Mouse (Mus musculus): ENCODE measurements around the gene Psd4. TPM values are rescaled to one million over a fixed set of nuclear protein-coding genes. Genes with fewer than 3 reads are reported as not detected.

The Psd4 gene
- total RNA-seq, 2 experiments from 2014 or later = 1.1 to 1.6 TPM

- DNase-seq (ENCODE audit: low spot score in 2 of 2) = no peak
- intact Hi-C loops (cut with DNase I) = no loop called here
These were observed 60.7 kb downstream of the Psd4 start for GRCm38 (mm10) chr2:24427866-24428675.

- no peak for DNase-seq (ENCODE audit: low spot score in 2 of 2)
- intact Hi-C loops (cut with DNase I) = no loop called here
These were observed 62.4 kb downstream of the Psd4 start for GRCm38 (mm10) chr2:24429806-24430205.

DNA sequence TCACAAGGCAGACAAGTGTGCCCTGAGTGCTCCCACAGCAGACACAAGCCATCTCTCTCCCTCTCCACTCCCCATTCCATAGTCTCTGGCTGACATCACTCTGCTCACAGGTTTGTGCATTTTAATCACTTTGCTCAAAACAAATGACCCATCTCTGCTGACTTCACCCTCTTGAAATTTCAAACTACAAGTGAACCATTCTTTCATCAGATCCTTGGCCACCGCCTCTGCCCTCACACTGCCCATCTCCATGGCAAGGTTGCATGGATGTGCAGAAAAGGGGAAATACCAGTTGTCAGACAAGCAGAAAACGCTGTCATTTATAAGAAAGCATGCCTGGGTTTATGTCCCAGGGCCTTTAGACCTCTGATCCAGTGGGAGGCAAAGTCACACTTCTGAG lies 67.3 kb downstream of the Psd4 start:
- intact Hi-C loops (cut with DNase I) = no loop called here
- DNase-seq (ENCODE audit: low spot score in 2 of 2) = no peak

DNA sequence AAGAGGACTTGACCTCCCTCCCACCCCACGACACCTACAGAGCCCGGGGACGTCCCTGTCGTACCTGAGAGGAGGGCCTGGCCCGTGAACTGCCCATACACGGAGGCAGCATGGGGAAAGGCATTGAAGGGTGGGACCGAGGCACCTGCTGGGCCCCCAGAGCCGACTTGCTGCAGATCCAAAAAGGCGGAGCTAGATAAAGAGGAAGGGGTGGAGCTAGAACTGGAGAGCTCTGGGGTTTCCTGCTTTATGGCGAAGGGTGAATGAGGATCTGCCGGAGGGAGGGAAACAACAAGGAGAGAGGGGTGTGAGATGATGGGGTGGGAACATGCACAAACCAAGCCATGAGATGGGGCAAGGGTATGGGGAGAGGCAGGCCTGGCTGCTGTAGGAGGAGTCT lies 68.3 kb downstream of the Psd4 start:
- intact Hi-C loops (cut with DNase I) = no loop called here
- no peak for DNase-seq (ENCODE audit: low spot score in 2 of 2)

GRCm38 (mm10) chr2:24440056-24440455 lies 72.7 kb downstream of the Psd4 start:
- DNase-seq (ENCODE audit: low spot score in 2 of 2) = no peak

DNA sequence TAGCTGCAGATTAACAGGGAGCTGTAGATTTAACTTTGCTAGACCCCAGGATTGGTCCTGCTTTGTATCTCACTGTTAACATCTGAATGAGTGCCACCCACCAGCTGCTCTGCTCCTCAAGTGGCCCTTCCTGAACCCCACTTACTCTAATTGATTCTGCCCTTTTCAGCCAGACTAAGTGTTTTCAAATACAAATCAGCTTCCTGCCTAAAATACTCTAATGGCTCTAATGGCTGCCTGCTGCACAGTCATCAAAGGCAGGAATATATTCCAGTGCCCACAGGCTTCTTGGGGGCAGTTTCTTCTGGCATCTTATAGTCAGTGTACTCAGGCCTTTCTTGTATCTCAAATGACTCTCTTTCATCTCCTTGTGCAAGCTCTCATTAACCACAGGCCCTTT lies 74.5 kb downstream of the Psd4 start:
- DNase-seq (ENCODE audit: low spot score in 2 of 2) = peak in 1 of 2 experiments; percentile 4
- intact Hi-C loops (cut with DNase I) = no loop called here

More at GRCm38 (mm10) chr2:24440056-24440455, 72.7 kb downstream of the Psd4 start:
- intact Hi-C loops (cut with DNase I) = no loop called here

- intact Hi-C loops (cut with DNase I) = no loop called here
- DNase-seq (ENCODE audit: low spot score in 2 of 2) = no peak
These were observed 75.0 kb downstream of the Psd4 start for GRCm38 (mm10) chr2:24442303-24442925.

DNA sequence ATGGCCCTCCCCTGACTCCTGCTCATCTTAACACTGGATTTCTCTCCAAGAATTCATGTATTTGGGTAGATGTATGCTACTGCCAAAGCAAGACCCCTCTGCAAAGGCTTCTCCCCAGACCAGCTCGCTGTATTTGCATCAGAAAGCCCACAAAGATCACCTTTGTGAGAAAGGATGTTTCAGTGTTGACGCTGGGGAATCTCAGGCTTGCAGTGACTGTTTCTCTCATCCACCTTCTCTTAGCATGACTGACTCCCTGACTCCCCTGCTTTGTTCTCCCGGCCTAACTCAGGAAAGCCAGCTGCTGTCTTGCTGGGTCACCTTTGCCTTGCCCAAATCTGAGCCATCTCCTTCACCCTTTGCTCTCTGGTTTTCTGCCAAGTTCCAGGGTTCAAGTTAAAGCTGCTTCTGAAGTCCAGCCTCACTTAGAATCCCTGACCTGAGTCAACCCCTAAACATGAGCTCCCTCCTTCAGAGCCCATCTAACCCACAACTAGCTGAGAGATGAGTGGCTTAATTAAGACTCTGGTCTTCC lies 75.9 kb downstream of the Psd4 start:
- no peak for DNase-seq (ENCODE audit: low spot score in 2 of 2)

GRCm38 (mm10) chr2:24449111-24449510 lies 81.7 kb downstream of the Psd4 start:
- no peak for DNase-seq (ENCODE audit: low spot score in 2 of 2)
- intact Hi-C loops (cut with DNase I) = no loop called here

More for the DNA sequence above, 75.9 kb downstream of the Psd4 start:
- intact Hi-C loops (cut with DNase I) = no loop called here

- intact Hi-C loops (cut with DNase I) = no loop called here
- DNase-seq (ENCODE audit: low spot score in 2 of 2) = no peak
These were observed 85.8 kb downstream of the Psd4 start for GRCm38 (mm10) chr2:24453206-24453605.

DNA sequence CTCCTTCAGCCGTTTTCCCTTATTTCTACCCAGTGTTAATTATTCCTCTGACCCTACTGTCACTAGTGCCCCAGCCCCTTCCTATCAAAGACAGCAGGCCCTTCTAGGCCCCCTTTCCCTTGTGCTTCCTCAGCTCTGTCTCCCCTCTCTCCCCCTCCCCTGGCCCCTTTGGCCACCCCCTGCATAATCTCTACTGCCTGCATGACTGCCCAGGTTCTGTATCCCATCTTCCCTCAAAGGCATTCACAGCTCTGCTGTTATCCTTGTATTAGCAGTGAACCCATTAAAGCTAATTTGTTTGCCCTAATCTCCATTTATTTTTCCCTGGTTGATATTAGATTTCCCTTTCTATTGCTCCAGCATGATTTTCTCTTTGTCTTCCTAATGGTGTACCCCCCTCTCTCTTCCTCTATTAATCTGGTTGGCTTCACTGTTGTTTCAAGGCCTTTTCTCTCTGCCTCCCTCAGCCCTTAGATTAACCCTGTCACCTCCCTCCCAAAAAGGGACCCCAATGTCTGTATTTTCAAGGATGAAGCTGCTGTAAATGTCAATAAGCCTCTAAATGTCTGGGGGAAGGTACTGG lies 87.1 kb downstream of the Psd4 start:
- intact Hi-C loops (cut with DNase I) = no loop called here
- no peak for DNase-seq (ENCODE audit: low spot score in 2 of 2)

DNA sequence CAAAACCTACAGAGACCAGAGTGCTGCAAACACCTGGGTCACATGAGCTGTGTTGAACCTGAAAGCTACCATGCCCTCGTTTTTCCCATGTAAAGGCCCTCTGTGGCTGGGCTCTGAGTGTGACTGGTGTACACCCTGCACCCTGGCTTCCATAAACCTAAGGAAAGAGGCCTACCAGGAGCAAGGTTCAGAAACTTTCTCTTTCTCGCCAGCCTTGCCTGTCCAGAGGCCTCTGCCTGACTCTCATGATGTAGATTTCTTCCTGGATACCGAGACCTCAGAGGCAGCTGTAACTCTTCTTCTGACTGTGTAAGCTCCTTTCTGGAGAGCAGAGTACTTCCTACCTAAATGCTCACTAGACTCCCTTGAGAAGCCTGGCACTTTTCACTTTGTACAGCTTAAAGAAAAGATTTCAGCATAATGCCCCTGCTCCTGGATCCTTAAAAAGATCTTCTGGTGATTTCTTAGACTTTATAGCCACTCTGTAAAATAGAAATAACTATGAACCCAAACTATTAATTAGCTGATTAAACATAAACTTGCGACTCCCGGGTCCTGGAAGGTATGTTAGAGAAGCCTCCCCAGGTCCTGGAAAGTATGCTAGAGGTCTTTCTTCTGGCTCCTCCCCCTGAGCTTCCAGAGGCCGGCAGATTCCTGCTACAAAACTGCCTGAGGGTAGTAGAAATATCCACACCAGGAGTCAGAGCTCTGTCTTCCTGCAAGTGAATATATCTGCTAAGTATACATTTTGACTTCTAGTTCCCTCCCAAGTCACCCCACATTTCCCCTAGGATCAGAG lies 87.9 kb downstream of the Psd4 start:
- no peak for DNase-seq (ENCODE audit: low spot score in 2 of 2)

DNA sequence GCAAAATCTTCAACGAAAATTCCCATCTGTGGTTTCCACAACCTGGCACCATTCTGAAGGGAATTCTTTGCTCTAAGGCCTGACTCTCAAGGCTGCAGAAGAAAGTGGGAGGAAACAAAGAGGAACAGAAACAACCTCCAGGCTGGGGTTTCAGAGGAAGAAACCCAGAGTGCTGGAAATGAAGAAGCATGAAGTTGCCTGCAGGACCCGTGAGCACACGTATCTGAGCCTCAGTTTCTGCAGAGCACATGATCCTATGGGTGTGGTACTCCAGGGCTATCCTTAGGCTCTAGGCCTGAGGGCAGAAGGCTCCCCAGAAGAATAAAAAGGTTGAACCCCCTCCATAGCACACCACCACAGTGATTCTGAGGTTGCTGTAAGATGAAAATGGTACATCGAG lies 89.5 kb downstream of the Psd4 start:
- intact Hi-C loops (cut with DNase I) = no loop called here
- DNase-seq (ENCODE audit: low spot score in 2 of 2) = no peak

More for the DNA sequence above, 87.9 kb downstream of the Psd4 start:
- intact Hi-C loops (cut with DNase I) = no loop called here

- intact Hi-C loops (cut with DNase I) = no loop called here
- DNase-seq (ENCODE audit: low spot score in 2 of 2) = no peak
These were observed 92.9 kb downstream of the Psd4 start for GRCm38 (mm10) chr2:24460112-24460807.

GRCm38 (mm10) chr2:24460808-24461127 lies 93.4 kb downstream of the Psd4 start:
- no peak for DNase-seq (ENCODE audit: low spot score in 2 of 2)
- intact Hi-C loops (cut with DNase I) = no loop called here

Other genes with a start within 250 kb of the Psd4 start
- gene Il1f8, start 214.4 kb upstream of the Psd4 start, total RNA-seq (2021) = not detected
- not detected for gene Il1f9, start 181.1 kb upstream of the Psd4 start, total RNA-seq (2021)
- gene Il1f6, start 152.2 kb upstream of the Psd4 start, total RNA-seq (2021) = not detected
- gene Il1f5, start 90.6 kb upstream of the Psd4 start, total RNA-seq (2021) = under 1 TPM in 1 of 2 experiments, not detected in 1; 0.23 TPM
- gene Il1f10, start 76.4 kb upstream of the Psd4 start, total RNA-seq (2021) = not detected
- not detected for gene Il1rn, start 30.7 kb upstream of the Psd4 start, total RNA-seq (2021)
- not detected for gene Pax8, start 108.0 kb downstream of the Psd4 start, total RNA-seq (2021)